Mouse (Mus musculus) heart, postnatal 14 days (tissue): ENCODE data around the gene 1700034J05Rik. TPM values are rescaled to one million over a fixed set of nuclear protein-coding genes. Genes with fewer than 3 reads are reported as not detected.
A peak's percentile ranks its signal among the peaks of the same experiment; 100 is the strongest.

Experiments used
- DNase-seq, 2 experiments: peaks; one replicate each; pipeline ENCODE4 v3.0.0; 2021 to 2022
- intact Hi-C: fragments of 180-260 bp; cut with DNase I; formaldehyde crosslinking; loops from one replicate; pipeline ENCODE4 v1.15.1; 2025
- long read RNA-seq, 2 experiments: library from polyadenylated mRNA; stranded (forward); transcript quantifications; one replicate each; pipeline ENCODE4 v2.0.0; 2021
- total RNA-seq, 2 experiments: library from RNA; stranded (reverse); gene quantifications; 2 replicates each; pipeline ENCODE4 v1.2.3; 2021

1700034J05Rik gene
- not detected for total RNA-seq
- long read RNA-seq, experiment 1: 0 reads
- long read RNA-seq, experiment 2: 0 reads

GRCm38 (mm10) chr6:146954258-146954657 lies at the start of gene 1700034J05Rik:
TSS of gene 1700034J05Rik (minus strand) at chr6:146954422.
- intact Hi-C loops: no loop called here
- no peak for DNase-seq

DNA sequence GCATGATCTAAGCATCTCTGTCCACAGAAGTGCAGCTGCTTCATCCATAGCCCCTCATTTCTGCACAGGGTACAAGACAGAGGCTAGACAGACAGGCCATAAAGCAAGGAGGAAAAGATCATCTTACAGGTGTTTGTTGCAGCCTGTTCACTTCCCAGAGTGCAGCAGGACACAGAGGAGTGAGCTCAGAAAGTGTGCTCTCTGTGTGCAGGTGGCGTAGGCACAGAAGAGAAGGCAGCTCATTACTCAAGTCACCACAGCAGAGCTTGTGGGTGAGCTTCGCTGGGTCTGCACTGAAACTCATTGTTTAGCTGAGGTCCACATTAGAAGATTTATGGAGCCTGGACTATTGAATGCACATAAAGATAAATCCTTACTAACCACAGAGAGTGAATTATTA lies 45.5 kb upstream of the 1700034J05Rik start:
- intact Hi-C loops: no loop called here
- no peak for DNase-seq

- intact Hi-C loops: no loop called here
- no peak for DNase-seq
Observed at GRCm38 (mm10) chr6:146999302-146999701, 45.1 kb upstream of the 1700034J05Rik start.

DNA sequence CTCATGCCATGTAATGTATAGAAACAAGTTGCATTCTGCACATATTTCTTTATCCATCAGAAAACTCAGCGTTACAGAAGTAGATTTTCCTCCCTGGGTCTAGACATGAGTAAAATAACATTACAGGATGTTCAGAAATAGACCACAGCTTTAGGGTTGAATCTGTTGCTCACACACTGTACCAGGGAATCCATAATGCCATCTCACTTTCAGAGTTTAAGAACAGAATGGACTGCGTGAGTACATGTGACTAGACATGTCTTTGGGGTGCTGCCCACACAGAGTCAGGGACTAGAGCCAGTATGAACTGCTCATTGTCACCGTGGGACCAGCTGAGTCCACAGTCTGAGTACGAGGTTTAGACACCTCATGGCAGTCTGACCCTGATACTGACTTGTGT lies 44.5 kb upstream of the 1700034J05Rik start:
- intact Hi-C loops: no loop called here
- no peak for DNase-seq

GRCm38 (mm10) chr6:146997006-146997405 lies 42.8 kb upstream of the 1700034J05Rik start:
- no peak for DNase-seq
- intact Hi-C loops: no loop called here

GRCm38 (mm10) chr6:146995878-146996277 lies 41.7 kb upstream of the 1700034J05Rik start:
- DNase-seq: no peak
- intact Hi-C loops: loop anchor here (2.0 kb wide), 1 partner anchor 163 kb away; no protein-coding TSS in a partner anchor

DNA sequence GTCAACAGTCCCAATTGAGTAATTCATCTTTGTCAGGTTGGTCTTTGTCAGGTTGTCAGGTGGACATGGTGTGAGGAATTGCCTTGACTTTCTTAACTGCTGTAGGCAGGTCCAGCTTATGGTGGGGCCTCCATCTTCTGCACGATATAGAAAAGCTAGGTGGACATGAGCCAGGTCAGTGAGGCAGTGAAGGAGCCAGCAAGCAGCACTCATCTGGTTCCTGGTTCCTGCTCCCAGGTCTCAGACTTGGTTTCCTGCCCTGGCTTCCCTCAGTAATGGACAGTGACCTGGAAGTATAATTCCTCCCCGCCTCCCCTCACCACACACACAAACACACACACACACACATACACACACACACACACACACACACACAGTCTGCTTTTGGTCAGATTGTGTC lies 41.2 kb upstream of the 1700034J05Rik start:
- DNase-seq: no peak
- intact Hi-C loops: loop anchor here (2.0 kb wide), 1 partner anchor 163 kb away; no protein-coding TSS in a partner anchor

GRCm38 (mm10) chr6:146994236-146994635 lies 40.0 kb upstream of the 1700034J05Rik start:
- DNase-seq: peak; percentile 62 to 83
- intact Hi-C loops: loop anchor here (2.0 to 5.0 kb wide), 2 partner anchors 112 to 161 kb away; no protein-coding TSS in a partner anchor

- no peak for DNase-seq
- intact Hi-C loops: no loop called here
Observed at GRCm38 (mm10) chr6:146984569-146984968, 30.3 kb upstream of the 1700034J05Rik start.

- DNase-seq: no peak
- intact Hi-C loops: no loop called here
Observed at GRCm38 (mm10) chr6:146981249-146981835, 27.1 kb upstream of the 1700034J05Rik start.

DNA sequence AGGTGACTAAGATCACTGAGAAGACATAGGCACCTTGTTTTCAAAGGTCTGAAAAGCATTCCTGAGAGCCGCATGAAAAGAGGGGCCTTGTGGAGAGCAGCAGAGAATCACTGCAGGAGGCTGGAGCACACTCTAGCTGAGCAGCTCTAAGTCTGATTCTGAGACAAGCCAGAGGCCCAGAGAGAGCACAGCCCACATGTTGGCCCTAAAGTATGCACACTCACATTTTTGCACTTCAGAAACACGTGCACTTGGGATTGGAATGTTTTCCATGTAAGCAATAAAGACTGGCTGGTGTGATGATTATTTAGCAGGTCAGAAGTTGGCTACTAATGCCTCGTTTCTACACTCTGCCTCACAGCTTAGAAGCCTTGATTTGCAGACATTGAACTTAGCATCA lies 25.7 kb upstream of the 1700034J05Rik start:
- no peak for DNase-seq
- intact Hi-C loops: no loop called here

- no peak for DNase-seq
- intact Hi-C loops: no loop called here
Observed at GRCm38 (mm10) chr6:146979115-146979744, 25.0 kb upstream of the 1700034J05Rik start.

- DNase-seq: no peak
- intact Hi-C loops: no loop called here
Observed at GRCm38 (mm10) chr6:146978691-146979114, 24.5 kb upstream of the 1700034J05Rik start.

DNA sequence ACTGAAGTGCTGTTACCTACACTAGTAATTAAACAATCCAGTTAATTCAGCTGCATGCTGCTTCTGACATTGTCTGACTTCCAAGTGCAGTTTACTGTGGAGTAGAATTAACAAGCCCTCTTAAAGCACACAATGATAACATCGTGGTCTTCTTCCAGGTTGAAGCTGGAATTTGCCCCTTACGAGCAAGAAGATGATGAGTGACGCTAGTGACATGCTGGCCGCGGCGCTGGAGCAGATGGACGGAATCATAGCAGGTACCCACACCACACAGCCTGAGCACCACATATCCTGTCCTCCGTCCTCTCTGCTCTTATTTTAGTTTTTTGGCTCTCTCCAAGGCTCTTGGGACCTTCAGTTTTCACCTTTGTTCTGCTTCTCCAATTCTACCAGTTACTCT lies 22.2 kb upstream of the 1700034J05Rik start:
- intact Hi-C loops: no loop called here
- no peak for DNase-seq

DNA sequence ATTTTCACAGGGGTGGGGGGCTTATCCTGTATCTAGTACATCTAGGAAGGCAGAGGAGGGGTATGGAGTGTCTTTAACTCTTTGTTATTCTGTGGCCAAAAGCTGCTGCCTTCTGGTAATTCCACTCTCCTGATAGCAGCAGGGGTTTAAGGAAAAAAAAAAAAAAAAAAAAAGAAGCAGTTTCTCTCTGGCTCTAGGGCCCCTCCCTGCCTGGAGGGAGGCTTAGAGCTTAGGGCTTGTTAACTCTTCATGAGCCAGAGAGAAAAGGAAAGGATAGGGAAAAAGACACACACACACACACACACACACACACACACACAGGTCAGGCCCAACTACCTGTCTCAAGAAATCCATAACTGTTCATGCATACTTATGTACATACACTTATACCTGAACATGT lies 19.6 kb upstream of the 1700034J05Rik start:
- no peak for DNase-seq
- intact Hi-C loops: no loop called here

DNA sequence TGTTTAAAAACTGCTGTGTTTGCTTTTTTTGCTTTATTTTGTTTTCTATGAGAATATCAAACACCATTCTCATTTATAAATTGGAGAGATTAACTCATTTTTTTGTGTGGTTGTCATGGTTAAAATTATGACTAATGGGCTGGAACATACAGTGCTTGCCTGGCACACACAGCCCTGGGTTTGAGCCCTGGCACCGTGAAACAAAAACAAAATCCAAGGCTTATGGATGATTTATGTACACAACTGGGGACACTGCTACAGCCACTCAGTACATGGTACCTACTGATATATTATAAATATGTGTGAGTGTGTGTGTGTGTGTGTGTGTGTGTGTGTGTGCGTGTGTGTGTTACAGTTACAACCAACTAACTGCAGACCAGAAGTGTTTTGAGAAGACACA lies 19.2 kb upstream of the 1700034J05Rik start:
- intact Hi-C loops: no loop called here
- DNase-seq: no peak

DNA sequence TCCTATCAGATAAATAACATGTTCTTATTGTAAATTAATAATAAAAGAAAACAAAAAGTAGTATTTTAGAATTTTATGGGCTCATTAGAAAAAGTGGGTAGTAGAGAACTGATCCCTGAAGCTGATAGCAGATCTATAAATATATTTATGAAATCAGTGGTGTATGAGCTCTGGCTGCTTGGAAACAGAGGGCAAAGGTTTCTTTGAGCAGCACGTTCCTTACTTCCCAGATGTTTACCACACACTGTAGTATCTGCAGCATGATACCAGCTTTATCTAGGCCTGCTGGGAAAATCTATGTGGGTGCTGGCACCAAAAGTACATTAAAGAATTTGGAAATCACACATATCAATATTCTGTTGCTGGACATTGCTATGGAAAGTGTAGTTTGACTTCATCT lies 18.5 kb upstream of the 1700034J05Rik start:
- intact Hi-C loops: no loop called here
- no peak for DNase-seq

- no peak for DNase-seq
Observed at GRCm38 (mm10) chr6:146972009-146972408, 17.8 kb upstream of the 1700034J05Rik start.

DNA sequence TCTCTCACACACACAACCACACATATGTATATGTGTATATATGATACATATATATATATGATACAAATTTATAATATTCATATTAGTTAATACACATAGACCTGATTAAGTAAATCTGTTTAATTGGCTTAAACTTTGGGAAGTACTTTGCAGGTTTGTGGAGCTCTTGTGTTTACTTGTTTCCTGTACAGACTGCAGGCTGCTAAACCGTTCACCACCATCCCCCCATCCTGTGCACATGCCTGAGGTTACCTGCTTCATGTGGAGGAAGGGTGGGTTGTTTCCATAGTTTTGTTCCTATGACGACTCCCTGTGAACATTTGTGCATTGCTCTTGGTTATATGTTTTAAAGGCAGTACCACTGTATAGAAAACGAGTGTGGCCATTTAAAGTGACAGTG lies 17.1 kb upstream of the 1700034J05Rik start:
- intact Hi-C loops: no loop called here
- DNase-seq: no peak

More at GRCm38 (mm10) chr6:146972009-146972408, 17.8 kb upstream of the 1700034J05Rik start:
- intact Hi-C loops: no loop called here

DNA sequence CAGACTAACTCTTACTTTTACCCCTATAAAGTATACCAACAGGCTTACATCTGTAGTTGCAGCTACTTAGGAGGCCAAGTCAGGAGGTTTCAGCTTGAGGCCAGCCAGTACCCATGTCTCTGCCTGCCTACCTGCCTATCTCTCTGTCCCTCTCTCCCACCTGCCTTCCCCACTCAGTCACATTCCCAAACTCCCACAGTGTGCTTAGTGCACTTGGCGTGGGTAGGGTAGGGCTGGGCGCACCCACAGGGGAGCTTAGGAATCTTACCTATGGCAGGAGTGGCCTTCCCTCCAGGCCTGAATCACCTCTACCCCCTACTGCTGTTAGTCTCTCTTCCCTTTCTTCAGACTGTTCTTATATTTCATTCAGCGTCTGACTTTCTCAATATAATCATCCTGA lies 16.6 kb upstream of the 1700034J05Rik start:
- intact Hi-C loops: no loop called here
- no peak for DNase-seq

DNA sequence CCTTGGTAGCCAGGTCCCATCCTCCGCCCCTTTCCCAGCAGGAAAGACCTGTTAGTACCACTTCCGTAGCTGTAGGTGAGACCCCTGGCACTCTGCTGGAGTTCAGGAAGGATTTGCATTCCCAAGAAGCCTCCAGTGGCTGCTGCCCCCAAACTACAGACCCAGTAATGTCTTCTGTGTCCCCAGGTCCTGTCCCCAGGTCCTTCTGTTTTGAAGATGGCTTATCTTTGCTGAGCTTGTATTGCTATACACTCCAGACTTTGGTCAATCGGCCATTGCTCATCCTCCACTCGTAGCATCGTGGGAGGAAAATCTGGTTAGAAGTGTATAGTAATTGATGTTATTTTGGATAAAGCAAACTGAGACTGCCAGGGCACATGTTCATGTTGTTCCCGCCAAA lies 13.6 kb upstream of the 1700034J05Rik start:
- intact Hi-C loops: no loop called here
- DNase-seq: no peak

DNA sequence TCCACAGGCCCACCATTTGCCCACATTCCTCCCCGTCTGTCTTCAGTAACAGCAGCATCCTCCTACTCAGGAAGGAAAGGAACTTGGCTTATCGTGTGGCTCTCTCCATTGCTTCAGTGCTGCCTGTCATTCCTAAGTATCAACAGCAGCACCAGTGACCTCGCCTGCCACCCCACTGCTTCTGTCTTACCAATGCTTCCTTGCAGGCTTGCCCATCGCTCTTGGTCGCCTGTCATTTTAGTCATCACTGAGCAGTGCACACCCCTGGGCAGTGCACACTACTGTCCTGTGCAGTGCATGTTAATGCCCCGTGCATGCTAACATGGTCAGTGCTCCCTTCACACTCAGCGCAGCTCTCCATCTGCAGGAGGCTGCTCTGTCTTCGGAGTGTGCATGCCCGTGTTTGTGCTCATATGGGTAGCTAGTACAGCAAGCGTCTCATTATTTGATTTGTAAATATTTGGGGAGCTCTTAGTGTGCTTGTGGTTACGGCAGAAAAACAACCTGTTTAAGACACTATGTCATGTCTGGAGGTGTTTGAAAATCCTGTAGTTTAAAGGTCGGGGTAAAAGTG lies 12.3 kb upstream of the 1700034J05Rik start:
- intact Hi-C loops: no loop called here
- no peak for DNase-seq
